Mouse (Mus musculus) liver, adult (tissue): ENCODE data around the gene Dnaja4.
A peak's percentile ranks its signal among the peaks of the same experiment; 100 is the strongest.

ENCODE experiments used
- GATA4 ChIP-seq: IDR thresholded peaks from 2 replicates; pipeline ENCODE4 v1.6.1; 2014; ENCODE audit warnings: mild to moderate bottlenecking, low read length; ENCODE audit not compliant: insufficient replicate concordance

Dnaja4 gene

DNA sequence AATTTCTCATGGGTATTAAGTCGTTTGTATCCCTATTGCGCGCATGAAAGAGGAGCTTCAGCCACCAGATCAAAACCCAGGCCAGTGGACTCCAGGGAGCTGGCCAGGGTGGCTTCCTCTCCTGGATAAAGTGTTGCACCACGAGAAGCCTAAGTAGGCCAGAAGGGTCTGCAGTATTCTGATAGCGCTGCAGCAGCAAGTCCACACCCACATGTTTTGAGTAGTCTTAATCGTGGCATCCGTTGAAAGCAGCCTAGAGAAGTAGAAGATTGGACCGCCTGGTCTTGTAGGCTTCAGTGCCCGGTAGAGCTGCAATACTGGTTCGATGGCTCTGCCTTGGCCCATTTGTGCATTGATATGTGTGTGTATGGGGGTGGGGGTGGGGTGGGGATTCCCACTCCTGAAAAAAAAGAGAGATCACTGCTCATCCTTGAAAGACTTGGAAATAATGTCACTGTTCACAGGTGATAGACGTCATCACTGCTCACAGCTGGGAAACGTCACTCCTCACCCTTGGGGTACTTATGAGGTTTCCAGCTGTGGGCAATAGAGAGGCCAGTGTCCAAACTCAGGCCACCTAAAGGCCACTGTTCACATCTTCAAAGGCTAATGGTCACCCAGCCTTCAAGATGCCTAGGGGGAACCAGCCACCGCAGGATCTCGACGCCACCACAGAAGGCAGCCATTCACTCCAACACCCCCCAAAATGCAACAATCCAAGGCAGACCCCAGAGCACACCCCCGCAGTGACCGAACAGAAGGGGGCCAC is at the start of gene Dnaja4:
TSS of gene Dnaja4 (plus strand) at position 556 of the 769 bp plus-strand sequence.
- no peak for TF ChIP-seq GATA4

DNA sequence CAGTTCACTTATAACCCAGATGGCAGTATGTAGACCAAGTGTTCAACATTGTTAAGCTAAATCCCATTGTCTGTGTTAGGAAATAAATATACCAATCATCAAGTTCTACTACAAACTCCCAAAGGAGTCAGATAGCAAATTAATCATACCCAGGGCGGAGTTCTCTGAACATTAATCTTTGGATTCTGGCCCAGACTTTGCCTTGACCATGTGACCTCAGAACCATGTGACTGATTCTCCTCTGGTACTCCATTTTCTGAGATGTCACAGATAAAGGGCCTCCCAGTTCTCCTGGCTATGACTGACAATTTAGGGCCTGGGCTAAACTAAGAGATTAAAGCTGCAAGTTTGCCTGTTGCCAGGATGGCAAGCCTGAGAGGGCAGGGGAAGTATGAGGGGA is 49.3 kb upstream of the Dnaja4 start:
- no peak for TF ChIP-seq GATA4

- TF ChIP-seq GATA4 = no peak
These were observed 45.9 kb upstream of the Dnaja4 start for GRCm38 (mm10) chr9:54652778-54653177.

DNA sequence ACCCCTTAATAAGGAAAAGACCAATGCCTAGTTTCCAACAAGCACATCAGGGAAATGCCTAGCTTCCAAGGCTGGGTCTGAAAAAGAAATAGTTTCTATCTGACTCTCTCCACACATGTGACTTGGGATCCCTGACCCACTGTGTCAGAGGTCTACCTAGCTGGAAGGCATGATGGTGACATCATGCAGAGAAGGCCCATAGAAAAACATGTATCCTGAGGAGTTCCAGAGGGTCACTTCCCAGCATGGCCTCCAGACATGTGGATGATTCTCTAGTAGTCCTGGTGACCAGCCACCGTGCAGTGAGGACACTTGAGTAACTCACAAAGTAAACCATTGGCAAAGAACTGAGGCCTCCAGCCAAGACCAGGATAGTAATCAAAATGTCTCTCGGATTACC is 42.8 kb upstream of the Dnaja4 start:
- no peak for TF ChIP-seq GATA4

GRCm38 (mm10) chr9:54656402-54656801 is 42.3 kb upstream of the Dnaja4 start:
- no peak for TF ChIP-seq GATA4

GRCm38 (mm10) chr9:54658773-54659172 is 39.9 kb upstream of the Dnaja4 start:
- no peak for TF ChIP-seq GATA4

DNA sequence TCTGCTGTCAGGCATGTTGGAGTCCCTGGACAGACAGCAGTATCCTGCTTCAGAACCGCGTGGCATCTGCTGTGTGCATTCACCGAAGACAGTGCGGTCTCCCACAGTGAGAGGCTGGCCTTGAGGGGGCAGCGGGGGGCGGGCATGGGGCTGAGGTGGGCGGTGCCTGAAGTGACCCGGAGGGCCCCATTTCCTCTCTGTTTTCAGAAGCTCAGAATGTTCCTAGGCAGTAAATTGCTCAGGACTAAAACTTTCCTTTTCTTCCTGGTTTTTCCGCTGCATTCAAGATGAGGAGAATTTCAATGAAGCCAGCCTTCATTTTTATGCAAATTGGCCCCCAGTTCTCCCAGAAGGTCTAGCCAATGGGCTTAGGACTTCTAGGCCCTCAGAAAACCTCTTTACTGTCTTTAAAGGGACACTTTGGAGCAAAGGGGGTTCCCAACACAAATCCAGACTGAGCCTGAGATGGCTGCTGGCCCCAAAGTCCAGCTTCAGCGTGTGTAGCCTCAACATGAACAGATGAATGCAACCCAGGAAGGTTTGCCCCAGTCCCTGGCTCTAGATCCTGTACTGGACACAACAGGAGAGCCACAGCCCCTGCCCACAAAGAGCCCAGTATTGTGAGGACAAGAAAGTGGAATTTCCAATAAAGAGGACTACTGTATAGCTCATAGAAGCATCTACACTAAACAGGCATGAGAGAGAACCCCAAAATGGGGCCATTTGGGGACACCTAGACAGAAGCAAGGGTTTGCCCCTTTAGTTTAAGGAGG is 36.9 kb upstream of the Dnaja4 start, which contains the start of gene Acsbg1:
TSS of gene Acsbg1 (minus strand) at position 266 of the 773 bp plus-strand sequence.
- TF ChIP-seq GATA4 = no peak

DNA sequence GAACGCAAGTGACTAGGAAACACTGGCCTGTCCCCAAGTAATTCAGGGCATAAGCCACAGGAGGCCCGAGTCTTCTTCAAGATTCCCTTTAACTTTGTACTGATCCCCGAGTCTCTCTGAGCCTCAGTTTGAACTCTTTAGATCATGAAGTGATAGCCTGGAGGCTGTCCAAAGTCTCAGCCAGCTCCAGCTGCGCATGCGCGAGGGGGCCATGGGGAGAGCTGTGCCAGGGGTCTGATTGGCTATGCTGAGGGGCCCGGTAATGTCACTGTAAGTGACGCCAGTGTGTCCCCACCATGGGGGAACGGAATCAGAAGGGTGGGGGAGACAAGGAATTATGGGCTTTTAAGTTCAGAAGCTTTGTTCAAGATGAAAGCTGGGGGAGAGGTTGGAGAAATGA is 34.3 kb upstream of the Dnaja4 start:
- TF ChIP-seq GATA4 = no peak

DNA sequence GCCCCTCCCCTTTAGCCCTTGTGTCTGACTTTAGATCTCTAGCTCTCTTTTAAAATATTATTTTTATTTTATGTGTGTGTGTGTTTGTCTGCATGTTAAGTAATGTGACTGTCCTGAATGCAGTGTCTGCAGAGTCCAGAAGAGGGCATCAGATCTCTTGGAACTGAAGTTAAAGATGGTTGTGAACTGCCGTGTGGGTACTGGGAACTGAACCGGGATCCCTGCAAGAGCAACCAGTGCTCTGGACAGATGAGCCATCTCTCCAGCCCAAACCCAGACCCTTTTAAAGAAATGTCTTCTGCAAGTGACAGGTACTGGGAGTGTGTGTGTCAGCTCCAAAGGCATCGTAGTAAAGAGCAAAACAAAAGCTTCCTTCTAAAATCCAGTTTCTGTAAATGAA is 32.6 kb upstream of the Dnaja4 start:
- no peak for TF ChIP-seq GATA4

GRCm38 (mm10) chr9:54668455-54668854 is 30.2 kb upstream of the Dnaja4 start:
- no peak for TF ChIP-seq GATA4

GRCm38 (mm10) chr9:54671962-54672361 is 26.7 kb upstream of the Dnaja4 start:
- TF ChIP-seq GATA4 = no peak

- no peak for TF ChIP-seq GATA4
These were observed 24.8 kb upstream of the Dnaja4 start for GRCm38 (mm10) chr9:54673887-54674286.

DNA sequence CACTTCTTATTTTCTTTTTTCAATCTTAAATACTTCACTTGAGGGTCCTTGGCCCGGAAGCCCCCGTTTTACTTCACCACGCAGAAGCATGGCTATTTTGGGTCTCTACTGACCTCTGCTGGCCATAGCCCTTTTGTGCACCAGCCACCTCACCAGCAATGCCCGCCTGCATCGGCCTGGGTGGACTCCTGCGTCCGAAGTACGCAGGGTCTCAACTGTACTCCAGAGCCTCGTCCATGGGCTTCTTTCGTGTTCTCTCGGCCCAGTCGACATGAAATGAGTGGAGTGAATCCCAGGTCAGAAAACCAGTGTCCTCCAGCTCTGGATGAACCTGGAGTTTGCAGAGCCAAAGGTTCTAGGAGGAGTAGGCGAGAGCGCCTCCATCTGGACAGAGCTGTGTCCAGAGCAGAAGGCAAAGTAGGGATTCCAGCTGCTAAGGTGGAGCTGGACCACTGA is 22.1 kb upstream of the Dnaja4 start:
- TF ChIP-seq GATA4 = no peak

GRCm38 (mm10) chr9:54682846-54683245 is 15.8 kb upstream of the Dnaja4 start:
- peak; percentile 17; the same call in 1 of the 2 replicates for TF ChIP-seq GATA4

DNA sequence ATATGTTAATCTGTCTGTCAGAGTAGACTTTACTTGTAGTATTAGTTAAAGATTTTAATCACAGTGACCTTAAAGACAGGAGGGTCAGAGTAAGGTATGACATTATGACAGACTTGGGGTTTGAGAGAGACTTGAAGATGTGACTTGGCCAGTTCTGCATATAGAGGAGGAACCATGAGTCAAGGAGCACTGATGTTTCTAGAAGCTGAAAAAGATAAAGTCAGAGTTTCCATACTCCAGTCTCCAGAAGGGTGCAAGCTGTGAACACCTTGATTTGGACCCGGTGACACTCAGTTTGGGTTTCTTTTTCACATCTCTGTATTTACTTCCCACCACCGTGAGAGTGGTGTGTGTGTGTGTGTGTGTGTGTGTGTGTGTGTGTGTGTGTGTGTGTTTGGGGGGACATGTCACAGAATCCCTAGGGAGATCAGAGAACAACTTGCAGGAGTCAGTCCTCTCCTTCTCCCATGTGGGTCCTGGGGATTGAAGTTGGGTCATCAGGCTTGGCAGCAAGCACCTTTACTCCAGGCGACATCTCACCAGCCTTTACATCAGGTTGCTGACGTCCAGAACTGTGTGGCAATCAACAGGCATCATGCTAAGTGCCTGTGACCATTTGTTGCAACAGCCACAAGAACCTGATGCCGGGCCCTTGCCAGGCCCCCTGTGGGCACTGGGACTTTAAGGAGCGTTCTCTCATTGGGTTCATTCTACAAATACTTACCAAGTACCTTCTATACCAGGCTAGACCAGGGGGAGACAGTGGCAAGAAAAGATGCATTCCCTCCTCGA is 14.7 kb upstream of the Dnaja4 start:
- TF ChIP-seq GATA4 = no peak
